Mouse (Mus musculus) brain, embryonic 14.5 days (tissue): ENCODE results near the gene Ero1l.

ENCODE experiments used
- CTCF ChIP-seq: fragments of 200-500 bp; IDR thresholded peaks from 2 replicates; pipeline ENCODE4 v1.5.1; 2012; ENCODE audit warnings: inconsistent platforms, mild to moderate bottlenecking, moderate library complexity, borderline replicate concordance; ENCODE audit not compliant: insufficient read depth, insufficient read length; ENCODE audit errors: extremely low read depth
- POLR2A ChIP-seq: fragments of 200-500 bp; IDR thresholded peaks from 2 replicates; pipeline ENCODE4 v1.6.1; 2012; ENCODE audit warnings: mild to moderate bottlenecking, inconsistent platforms, borderline replicate concordance; ENCODE audit not compliant: poor library complexity, insufficient read depth, insufficient read length, severe bottlenecking; ENCODE audit errors: extremely low read depth

GRCm38 (mm10) chr14:45364211-45365195 lies 45.9 kb upstream of the Ero1l start:
- TF ChIP-seq CTCF (no peak), POLR2A (no peak)
